Mouse (Mus musculus): ENCODE measurements around the gene Smim4.

DNA sequence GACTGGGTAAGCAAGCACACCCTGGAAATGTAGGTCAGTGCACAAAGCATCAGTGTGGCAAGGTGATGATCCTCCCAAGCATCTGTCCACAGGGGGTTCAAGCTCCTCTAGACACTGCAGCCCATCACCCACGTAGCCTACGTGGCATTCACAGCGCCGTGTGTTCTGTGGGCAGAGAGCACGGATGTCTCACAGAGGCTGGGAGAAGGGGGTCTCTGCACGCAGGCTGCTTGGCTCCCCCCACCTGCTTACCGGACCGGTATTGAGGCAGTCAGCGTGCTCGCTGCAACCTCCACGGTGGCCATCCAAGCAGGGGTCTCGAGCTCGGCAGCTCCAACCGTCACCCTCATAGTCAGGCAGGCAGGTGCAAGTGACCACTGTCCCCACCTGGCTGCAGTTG is 12.3 kb upstream of the Smim4 start:
- TF ChIP-seq MAFK (IDR thresholded peaks at IDR 0.05; ENCODE audit: insufficient read depth, low read depth, low read length): no peak
- TF ChIP-seq ZNF384 (IDR thresholded peaks at IDR 0.05; ENCODE audit: low read depth, low read length): no peak

Data from ES-E14 (cell line).